Mouse (Mus musculus) thymus, adult 2 months (tissue): ENCODE results near the gene Ly6g6c.

Source experiments
- CTCF ChIP-seq: fragments of 200-500 bp; IDR thresholded peaks from 2 replicates; pipeline ENCODE4 v1.5.1; 2012; ENCODE audit warnings: mild to moderate bottlenecking, control low read depth, low read length, moderate library complexity, borderline replicate concordance; ENCODE audit not compliant: control insufficient read depth, poor library complexity, insufficient read depth; ENCODE audit errors: extremely low read depth
- POLR2A ChIP-seq: fragments of 200-500 bp; IDR thresholded peaks from 2 replicates; pipeline ENCODE4 v1.6.1; 2012; ENCODE audit warnings: mild to moderate bottlenecking, low read length, control low read depth, moderate library complexity; ENCODE audit not compliant: control insufficient read depth, poor library complexity, insufficient read depth; ENCODE audit errors: extremely low read depth

DNA sequence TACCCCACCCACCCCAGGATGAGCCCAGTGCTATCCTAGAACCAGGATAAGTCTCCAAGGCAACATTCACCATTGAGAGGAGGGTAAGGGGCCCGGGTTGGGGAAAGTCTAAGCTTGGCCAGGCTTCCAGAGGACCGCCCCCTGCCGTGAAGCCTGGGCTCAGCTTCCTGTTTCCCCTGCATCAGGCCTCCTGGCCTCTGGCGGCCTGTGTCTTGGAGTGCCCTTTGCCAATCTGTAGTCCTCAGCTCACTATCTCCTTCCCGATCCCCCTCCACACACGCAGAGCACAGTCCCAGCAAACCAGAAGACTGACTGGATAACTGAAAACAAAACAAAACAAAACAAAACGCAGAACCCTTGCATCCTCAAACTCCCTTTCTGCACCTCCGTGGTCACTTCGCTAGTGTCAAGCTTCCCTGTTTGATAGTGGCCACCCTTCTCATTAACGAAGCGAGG, 15.6 kb upstream of the Ly6g6c start, which contains the start of gene Clic1:
- TF ChIP-seq CTCF (0 out of 2 replicates have a peak, but pooled peaks have one; percentile 43), POLR2A (peak; percentile 32; the same call in 1 of the 2 replicates)
